Mouse (Mus musculus) heart, embryonic 11.5 days (tissue): ENCODE data around the gene Homer2. TPM values are rescaled to one million over a fixed set of nuclear protein-coding genes. Genes with fewer than 3 reads are reported as not detected.

Experiments
- ATAC-seq: fragments of 200-750 bp; cut with Nextera tagmentation; replicated peaks from 2 replicates; pipeline ENCODE4 v1.8.0; 2017; ENCODE audit warnings: moderate library complexity; ENCODE audit not compliant: insufficient number of reproducible peaks, low FRiP score, low TSS enrichment
- H3K27ac ChIP-seq: fragments of 300-500 bp; sonication (generic); 2 replicates; pipeline ENCODE4 v1.5.1; 2014; ENCODE audit warnings: mild to moderate bottlenecking, low read depth, low read length
- H3K27me3 ChIP-seq: fragments of 300-500 bp; sonication (generic); 2 replicates; pipeline ENCODE4 v1.6.1; 2014; ENCODE audit warnings: mild to moderate bottlenecking, low read length, mixed read lengths; ENCODE audit not compliant: control insufficient read depth, insufficient read depth
- H3K36me3 ChIP-seq: fragments of 300-500 bp; sonication (generic); 2 replicates; pipeline ENCODE4 v1.6.1; 2014; ENCODE audit warnings: mild to moderate bottlenecking, low read length, moderate library complexity, mixed read lengths; ENCODE audit not compliant: control insufficient read depth, insufficient read depth
- H3K4me1 ChIP-seq: fragments of 300-500 bp; sonication (generic); 2 replicates; pipeline ENCODE4 v1.6.1; 2014; ENCODE audit warnings: low read length; ENCODE audit not compliant: control insufficient read depth, insufficient read depth
- H3K4me2 ChIP-seq: fragments of 300-500 bp; sonication (generic); 2 replicates; pipeline ENCODE4 v1.6.1; 2014; ENCODE audit warnings: mild to moderate bottlenecking, moderate library complexity
- H3K4me3 ChIP-seq: fragments of 300-500 bp; sonication (generic); 2 replicates; pipeline ENCODE4 v1.5.1; 2014; ENCODE audit warnings: low read depth, low read length
- H3K9ac ChIP-seq: fragments of 300-500 bp; sonication (generic); 2 replicates; pipeline ENCODE4 v1.6.1; 2014; ENCODE audit warnings: mild to moderate bottlenecking, low read depth, low read length, moderate library complexity
- H3K9me3 ChIP-seq: fragments of 300-500 bp; sonication (generic); replicated peaks from 2 replicates; pipeline ENCODE4 v1.6.1; 2016; ENCODE audit warnings: low read length; ENCODE audit not compliant: control insufficient read depth
- WGBS: fragments of 180-500 bp; shearing (Covaris S2); extraction: QIAGEN DNeasy Blood & Tissue Kit; methylation state at CpG from one replicate; pipeline ENCODE4 v1.1.7; 2014; ENCODE audit not compliant: insufficient replicate concordance; 5-methylcytosine and 5-hydroxymethylcytosine counted together
- polyA plus RNA-seq: library from polyadenylated mRNA; unstranded; fragments of >200 nt; fragmentation: Nextera tagmentation; extraction: Ambion mirVana; gene quantifications from 2 replicates; pipeline ENCODE4 v1.2.1, GENCODE M21; 2014

Gene Homer2
- polyA plus RNA-seq, 1 experiment from 2014 or later, result 121 TPM

DNA sequence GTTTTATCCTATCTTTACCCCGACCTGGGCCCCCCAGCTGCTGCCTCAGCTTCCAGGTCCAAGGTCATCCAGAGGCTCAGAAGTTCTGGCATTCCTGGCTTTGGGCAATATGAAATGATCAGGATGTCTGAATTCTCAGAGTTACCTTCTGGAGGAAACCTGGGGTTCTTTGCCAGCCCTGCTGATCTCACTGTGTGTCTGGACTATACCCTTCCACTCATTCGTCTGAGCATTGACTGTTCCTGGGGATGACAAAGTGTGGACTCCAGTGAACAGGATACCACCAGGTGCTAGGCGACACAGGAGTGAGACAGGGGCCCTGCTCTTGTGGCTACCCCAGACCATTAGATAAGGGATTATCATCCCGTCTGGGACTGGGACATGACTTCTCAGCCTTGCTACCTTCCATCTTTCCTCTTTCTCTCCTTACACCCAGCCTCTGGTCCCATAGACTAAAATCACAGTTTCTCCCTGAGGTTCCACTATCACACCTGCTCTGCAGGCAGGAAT is 143.8 kb downstream of the Homer2 start:
- H3K9me3 ChIP-seq, result no peaks in the 10 kb centered on the region
- no peak overlapping the region for H3K27ac ChIP-seq
- no peaks in the 10 kb centered on the region for H3K27me3 ChIP-seq
- peak overlapping the region; percentile 71 for H3K4me2 ChIP-seq
- no peak overlapping the region for H3K9ac ChIP-seq
- ATAC-seq, result no peak
- 42% methylated on average over 4 of the region's 4 CpGs for WGBS
- no peaks in the 10 kb centered on the region for H3K36me3 ChIP-seq
- H3K4me1 ChIP-seq, result peaks cover 29% of the 10 kb centered on the region
- H3K4me3 ChIP-seq, result peak overlapping the region; percentile 8; the same call in 1 of the 2 replicates

DNA sequence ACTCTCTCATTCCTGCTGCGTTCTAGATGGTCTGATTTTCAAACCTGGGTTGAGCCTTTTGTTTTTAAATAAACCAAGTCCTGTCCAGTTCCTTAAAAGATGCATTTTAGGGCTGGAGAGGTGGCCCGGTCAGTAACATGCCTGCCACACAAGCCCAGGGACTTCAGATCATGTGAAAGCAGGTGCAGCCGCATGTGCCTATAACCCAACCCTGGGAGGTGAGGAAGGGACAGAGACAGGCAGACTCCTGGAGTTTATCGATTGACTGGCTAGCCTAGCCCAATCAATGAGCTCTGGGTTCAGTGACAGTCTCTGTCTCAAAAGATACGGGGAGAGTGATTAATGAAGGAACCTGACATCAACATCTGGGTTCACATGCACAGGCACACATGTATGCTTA is 146.1 kb downstream of the Homer2 start:
- Histone ChIP-seq H3K27me3 (no peaks in the 10 kb centered on the region), H3K9me3 (no peaks in the 10 kb centered on the region), H3K4me1 (peaks cover 26% of the 10 kb centered on the region), H3K27ac (no peak overlapping the region), H3K9ac (no peak overlapping the region), H3K4me2 (no peak overlapping the region), H3K4me3 (no peak overlapping the region), H3K36me3 (no peaks in the 10 kb centered on the region)
- no peak for ATAC-seq
- 79% methylated on average over 5 of the region's 5 CpGs for WGBS

DNA sequence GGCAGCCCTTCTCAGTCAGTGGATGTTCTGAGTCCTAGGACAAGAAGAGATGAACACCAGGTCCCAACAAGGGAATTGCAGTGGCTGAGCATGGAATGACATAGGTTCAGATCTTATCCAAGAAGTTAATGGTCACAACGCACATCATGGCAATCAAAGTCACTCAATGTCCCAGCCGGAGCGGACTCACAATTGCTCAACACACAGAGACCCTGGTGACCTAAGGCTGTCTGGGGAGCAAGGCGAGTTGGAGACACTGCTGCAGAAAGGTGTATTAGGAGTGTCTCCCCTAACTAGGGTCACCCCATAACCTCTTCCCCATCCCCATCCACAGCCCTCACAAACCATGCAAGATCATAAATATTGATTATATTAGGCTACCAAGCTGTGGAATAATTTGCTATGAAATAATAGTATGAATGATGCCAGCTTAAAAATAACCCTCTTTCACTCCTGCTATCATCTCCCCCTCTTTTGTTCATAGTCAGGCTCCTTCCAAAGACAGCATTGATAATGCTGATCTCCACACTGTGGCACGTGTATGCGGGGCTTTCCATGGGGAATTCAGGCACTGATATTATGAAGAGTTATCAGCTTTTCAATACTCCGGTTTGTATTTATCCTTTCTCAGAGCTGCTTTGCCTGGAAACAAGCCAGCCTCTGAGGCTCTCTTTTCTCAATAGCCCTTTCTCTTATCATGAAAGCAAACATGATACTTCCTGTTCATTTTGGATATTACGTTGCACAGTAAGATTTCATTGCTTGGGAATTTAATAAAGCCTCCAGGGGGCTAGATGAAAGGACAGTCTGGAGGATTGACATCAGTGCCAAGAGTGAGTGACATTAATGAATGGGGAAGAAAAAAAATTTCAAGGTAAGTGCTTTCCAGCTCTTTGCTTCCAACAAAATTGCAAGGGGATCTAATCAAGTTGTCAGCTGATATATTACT is 147.0 kb downstream of the Homer2 start:
- Histone ChIP-seq H3K4me3 (no peak overlapping the region), H3K4me1 (peaks cover 26% of the 10 kb centered on the region), H3K36me3 (no peaks in the 10 kb centered on the region), H3K4me2 (no peak overlapping the region), H3K27me3 (no peaks in the 10 kb centered on the region), H3K9ac (no peak overlapping the region), H3K27ac (no peak overlapping the region), H3K9me3 (no peaks in the 10 kb centered on the region)
- ATAC-seq, result no peak
- WGBS, result 60% methylated on average over 8 of the region's 8 CpGs

GRCm38 (mm10) chr7:81559231-81559980 is 147.9 kb downstream of the Homer2 start:
- Histone ChIP-seq H3K4me1 (peaks cover 26% of the 10 kb centered on the region), H3K4me2 (no peak overlapping the region), H3K36me3 (no peaks in the 10 kb centered on the region), H3K27ac (no peak overlapping the region), H3K27me3 (no peaks in the 10 kb centered on the region), H3K4me3 (no peak overlapping the region), H3K9ac (no peak overlapping the region), H3K9me3 (no peaks in the 10 kb centered on the region)
- no peak for ATAC-seq
- WGBS, result 80% methylated on average over 14 of the region's 14 CpGs

DNA sequence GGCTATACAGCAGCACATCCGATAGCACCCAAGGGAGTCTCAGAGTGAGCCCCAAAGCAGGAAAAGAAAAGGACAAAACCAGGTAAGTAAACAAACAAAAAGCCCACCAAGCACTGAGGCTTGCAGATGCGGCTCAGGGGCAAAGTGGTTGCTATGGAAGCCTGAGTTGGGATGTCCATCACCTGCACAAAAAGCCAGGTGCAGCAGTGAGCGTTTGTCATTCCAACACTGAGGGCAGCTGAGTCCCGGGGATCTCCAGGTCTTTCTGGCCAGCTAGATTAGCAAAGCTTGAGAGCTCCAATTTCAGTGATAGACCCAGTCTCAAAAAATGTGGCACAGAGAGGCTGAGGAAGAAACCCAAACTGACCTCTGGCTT is 149.4 kb downstream of the Homer2 start:
- no peaks in the 10 kb centered on the region for H3K9me3 ChIP-seq
- H3K36me3 ChIP-seq, result no peaks in the 10 kb centered on the region
- H3K4me3 ChIP-seq, result no peak overlapping the region
- H3K4me1 ChIP-seq, result peaks cover 14% of the 10 kb centered on the region
- H3K27ac ChIP-seq, result no peak overlapping the region
- no peak overlapping the region for H3K4me2 ChIP-seq
- ATAC-seq, result no peak
- 61% methylated on average over 4 of the region's 4 CpGs for WGBS
- H3K27me3 ChIP-seq, result no peaks in the 10 kb centered on the region
- no peak overlapping the region for H3K9ac ChIP-seq

DNA sequence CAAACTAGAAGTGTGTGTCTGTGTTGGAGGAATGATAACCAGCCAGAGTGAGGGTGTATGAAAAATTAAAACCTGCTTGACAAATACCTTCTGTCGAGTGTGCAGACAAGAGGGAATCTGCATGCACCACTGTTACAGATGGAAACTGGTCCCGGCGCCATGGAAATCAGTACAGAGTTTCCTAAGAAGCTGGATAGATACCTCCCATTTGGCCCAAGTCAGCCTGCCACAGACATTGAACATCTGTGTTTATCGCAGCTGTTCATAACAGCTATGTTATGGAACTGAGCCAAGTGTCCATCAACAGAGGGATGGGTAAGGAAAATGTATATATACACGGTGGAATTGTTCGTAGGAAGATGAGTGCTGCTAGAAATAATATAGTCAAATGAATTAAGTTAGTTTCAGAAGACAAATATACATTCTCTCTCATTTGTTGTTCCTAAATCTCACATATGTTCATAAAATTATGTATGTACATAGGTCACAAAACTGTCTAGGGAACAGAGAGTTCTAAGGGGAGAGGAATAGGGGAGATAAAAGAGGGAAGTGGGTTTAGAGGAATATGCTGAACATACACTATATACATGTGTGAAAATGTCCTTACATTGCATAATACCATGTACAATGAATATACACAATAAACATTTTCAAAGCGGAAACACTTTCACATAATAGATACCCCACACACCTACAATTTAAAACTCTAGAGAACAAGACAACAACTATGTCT is 149.9 kb downstream of the Homer2 start:
- 71% methylated on average over 7 of the region's 7 CpGs for WGBS
- 0 out of 2 replicates have a peak, but pooled peaks cover 1% of the 10 kb centered on the region for H3K36me3 ChIP-seq
- ATAC-seq, result no peak
- no peaks in the 10 kb centered on the region for H3K27me3 ChIP-seq
- H3K9me3 ChIP-seq, result no peaks in the 10 kb centered on the region
- no peak overlapping the region for H3K9ac ChIP-seq
- no peak overlapping the region for H3K4me3 ChIP-seq
- no peak overlapping the region for H3K4me2 ChIP-seq
- H3K4me1 ChIP-seq, result peaks cover 14% of the 10 kb centered on the region
- H3K27ac ChIP-seq, result no peak overlapping the region

GRCm38 (mm10) chr7:81556839-81557238 is 150.5 kb downstream of the Homer2 start:
- ATAC-seq, result no peak
- Histone ChIP-seq H3K36me3 (0 out of 2 replicates have a peak, but pooled peaks cover 5% of the 10 kb centered on the region), H3K4me3 (no peak overlapping the region), H3K9me3 (no peaks in the 10 kb centered on the region), H3K4me2 (no peak overlapping the region), H3K27ac (0 out of 2 replicates have a peak overlapping the region, but pooled peaks have one; percentile 41), H3K27me3 (no peaks in the 10 kb centered on the region), H3K4me1 (peaks cover 14% of the 10 kb centered on the region), H3K9ac (no peak overlapping the region)
- 80% methylated on average over 4 of the region's 4 CpGs for WGBS

- 0 out of 2 replicates have a peak, but pooled peaks cover 7% of the 10 kb centered on the region for H3K36me3 ChIP-seq
Measured at GRCm38 (mm10) chr7:81554369-81554768, 153.0 kb downstream of the Homer2 start.

More at GRCm38 (mm10) chr7:81554369-81554768, 153.0 kb downstream of the Homer2 start:
- H3K9me3 ChIP-seq, result no peaks in the 10 kb centered on the region
- H3K4me3 ChIP-seq, result no peak overlapping the region
- H3K4me1 ChIP-seq, result no peaks in the 10 kb centered on the region
- ATAC-seq, result no peak
- no peak overlapping the region for H3K9ac ChIP-seq
- H3K27ac ChIP-seq, result no peak overlapping the region
- no peak overlapping the region for H3K4me2 ChIP-seq
- WGBS, result 78% methylated on average over 2 of the region's 2 CpGs
- H3K27me3 ChIP-seq, result no peaks in the 10 kb centered on the region
